Mouse (Mus musculus): ENCODE results near the gene Spcs3. TPM values are rescaled to one million over a fixed set of nuclear protein-coding genes. Genes with fewer than 3 reads are reported as not detected.

Gene Spcs3
- 84.3 and 85.8 TPM in 2 replicates for polyA plus RNA-seq (2014; fragmentation: Nextera tagmentation; extraction: Ambion mirVana)

- WGBS = under 1% methylated on average over 88 of the region's 89 CpGs
- Histone ChIP-seq H3K9me3 (ENCODE audit: control insufficient read depth, low read length) (no peaks in the 10 kb centered on the region), H3K4me2 (ENCODE audit: low read depth, low read length, severe bottlenecking) (peak within 1 kb of the TSS; percentile 49), H3K9ac (ENCODE audit: low read length) (peak within 1 kb of the TSS; percentile 86), H3K4me3 (ENCODE audit: low read depth, low read length) (peak within 1 kb of the TSS; percentile 73), H3K27me3 (ENCODE audit: control insufficient read depth, insufficient read depth, low read length) (no peaks in the 10 kb centered on the region), H3K27ac (ENCODE audit: low read depth, low read length) (peak within 1 kb of the TSS; percentile 52; the same call in 1 of the 2 replicates), H3K4me1 (replicated peaks; ENCODE audit: control insufficient read depth, insufficient read depth, low read length) (peaks cover 3% of the 10 kb centered on the region; the same call in 1 of the 2 replicates), H3K36me3 (ENCODE audit: control insufficient read depth, insufficient read depth, low read length) (no peaks in the 10 kb centered on the region)
- DNase-seq (ENCODE audit: low spot score) = peak; percentile 97
- ATAC-seq (replicated peaks; ENCODE audit: low FRiP score) = peak; percentile 94
Observed at GRCm38 (mm10) chr8:54529382-54530296, at the start of gene Spcs3, which contains the start of gene Asb5. TSS of gene Spcs3 (minus strand) at chr8:54529998. TSS of gene Asb5 (plus strand) at chr8:54529580.

- ATAC-seq (replicated peaks; ENCODE audit: low FRiP score) (no peak), DNase-seq (ENCODE audit: low spot score) (no peak)
- Histone ChIP-seq H3K27me3 (ENCODE audit: control insufficient read depth, insufficient read depth, low read length) (no peaks in the 10 kb centered on the region), H3K4me1 (replicated peaks; ENCODE audit: control insufficient read depth, insufficient read depth, low read length) (no peaks in the 10 kb centered on the region), H3K9ac (ENCODE audit: low read length) (no peak overlapping the region), H3K4me2 (ENCODE audit: low read depth, low read length, severe bottlenecking) (no peak overlapping the region), H3K36me3 (ENCODE audit: control insufficient read depth, insufficient read depth, low read length) (no peaks in the 10 kb centered on the region), H3K9me3 (ENCODE audit: control insufficient read depth, low read length) (no peaks in the 10 kb centered on the region), H3K27ac (ENCODE audit: low read depth, low read length) (no peak overlapping the region), H3K4me3 (ENCODE audit: low read depth, low read length) (no peak overlapping the region)
- 75% methylated on average over 15 of the region's 15 CpGs for WGBS
Observed at GRCm38 (mm10) chr8:54570618-54571609, 41.1 kb upstream of the Spcs3 start.

DNA sequence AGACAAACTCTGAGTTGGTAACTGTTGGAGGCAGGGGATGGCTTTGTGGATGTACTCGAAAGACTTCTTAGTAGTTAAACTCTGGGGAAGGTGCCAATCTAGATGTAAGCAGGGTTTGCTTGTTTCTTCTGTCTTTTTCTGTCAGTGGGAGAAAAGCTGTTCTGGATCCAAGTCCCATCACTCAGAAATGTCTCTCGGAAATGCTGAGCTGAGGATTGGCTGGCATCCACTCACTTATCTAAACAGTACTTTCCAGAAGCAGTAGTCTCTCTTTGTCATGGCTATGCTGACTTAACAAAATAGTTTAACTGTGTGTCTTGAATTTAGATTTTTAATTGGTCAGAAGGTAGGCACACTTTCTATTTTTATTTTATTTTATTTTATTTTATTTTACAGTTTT, 37.4 kb upstream of the Spcs3 start:
- ATAC-seq (replicated peaks; ENCODE audit: low FRiP score) (no peak), DNase-seq (ENCODE audit: low spot score) (no peak)
- Histone ChIP-seq H3K9me3 (ENCODE audit: control insufficient read depth, low read length) (no peaks in the 10 kb centered on the region), H3K9ac (ENCODE audit: low read length) (no peak overlapping the region), H3K4me1 (replicated peaks; ENCODE audit: control insufficient read depth, insufficient read depth, low read length) (no peaks in the 10 kb centered on the region), H3K4me3 (ENCODE audit: low read depth, low read length) (no peak overlapping the region), H3K27me3 (ENCODE audit: control insufficient read depth, insufficient read depth, low read length) (no peaks in the 10 kb centered on the region), H3K27ac (ENCODE audit: low read depth, low read length) (no peak overlapping the region), H3K36me3 (ENCODE audit: control insufficient read depth, insufficient read depth, low read length) (no peaks in the 10 kb centered on the region), H3K4me2 (ENCODE audit: low read depth, low read length, severe bottlenecking) (no peak overlapping the region)
- WGBS = 86% methylated on average over 2 of the region's 2 CpGs

DNA sequence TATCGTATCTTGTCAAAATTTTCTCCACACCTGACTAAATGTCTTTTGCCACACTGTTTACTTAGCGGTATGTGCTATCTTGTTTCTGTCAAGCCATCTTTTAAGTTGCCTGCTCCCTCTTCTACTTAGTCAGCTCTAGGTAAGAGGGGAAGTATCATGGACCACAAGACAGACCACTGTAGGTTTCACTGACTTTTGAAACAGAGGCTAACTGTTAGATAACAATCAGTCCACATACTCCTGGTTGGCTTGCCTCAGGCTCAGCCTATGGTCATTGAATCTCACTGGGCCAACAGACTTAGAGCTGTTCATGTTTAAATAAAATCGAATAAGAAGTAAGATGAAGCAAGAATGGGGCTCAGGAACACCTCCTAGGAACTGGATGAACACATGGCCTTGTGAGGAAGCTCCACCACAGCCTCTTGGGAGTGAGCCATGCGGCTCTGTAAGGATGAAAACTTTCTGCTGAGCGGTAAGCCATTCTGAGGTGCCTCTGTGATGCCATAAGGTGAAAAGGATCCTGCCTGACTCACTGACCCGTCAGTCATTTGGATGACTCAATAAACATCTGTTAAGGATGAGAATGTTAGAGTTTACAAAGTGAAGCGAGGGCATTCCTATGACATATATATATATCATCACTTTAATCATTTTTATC, 35.9 kb upstream of the Spcs3 start:
- no peaks in the 10 kb centered on the region for H3K9me3 ChIP-seq (ENCODE audit: control insufficient read depth, low read length)

DNA sequence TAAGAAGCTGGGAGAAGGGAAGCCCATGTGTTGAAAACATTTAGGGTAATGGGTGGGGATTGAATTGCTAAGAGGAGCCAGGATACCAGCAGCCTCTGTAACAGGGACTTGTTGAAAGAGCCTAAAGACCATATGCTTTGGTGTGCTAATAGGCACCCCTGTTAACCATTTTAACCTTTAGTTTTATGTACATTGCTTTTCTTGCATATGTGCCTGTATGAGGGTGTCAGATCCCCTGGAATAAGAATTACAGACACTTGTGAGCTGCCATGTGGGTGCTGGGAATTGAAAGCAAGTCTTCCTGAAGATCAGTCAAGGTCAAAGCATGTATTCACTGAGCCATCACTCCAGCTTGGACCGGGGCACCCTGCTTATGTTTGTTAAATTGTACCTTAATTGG, 35.4 kb upstream of the Spcs3 start:
- Histone ChIP-seq H3K4me2 (ENCODE audit: low read depth, low read length, severe bottlenecking) (no peak overlapping the region), H3K27me3 (ENCODE audit: control insufficient read depth, insufficient read depth, low read length) (no peaks in the 10 kb centered on the region), H3K9me3 (ENCODE audit: control insufficient read depth, low read length) (no peaks in the 10 kb centered on the region), H3K27ac (ENCODE audit: low read depth, low read length) (no peak overlapping the region), H3K9ac (ENCODE audit: low read length) (no peak overlapping the region), H3K4me3 (ENCODE audit: low read depth, low read length) (no peak overlapping the region), H3K4me1 (replicated peaks; ENCODE audit: control insufficient read depth, insufficient read depth, low read length) (no peaks in the 10 kb centered on the region), H3K36me3 (ENCODE audit: control insufficient read depth, insufficient read depth, low read length) (no peaks in the 10 kb centered on the region)
- no peak for ATAC-seq (replicated peaks; ENCODE audit: low FRiP score)
- no peak for DNase-seq (ENCODE audit: low spot score)
- 100% methylated on average over 1 of the region's 1 CpGs for whole genome bisulfite sequencing

More for the DNA sequence above, 35.9 kb upstream of the Spcs3 start:
- no peak overlapping the region for H3K4me2 ChIP-seq (ENCODE audit: low read depth, low read length, severe bottlenecking)
- no peaks in the 10 kb centered on the region for H3K27me3 ChIP-seq (ENCODE audit: control insufficient read depth, insufficient read depth, low read length)
- no peaks in the 10 kb centered on the region for H3K4me1 ChIP-seq (replicated peaks; ENCODE audit: control insufficient read depth, insufficient read depth, low read length)
- H3K27ac ChIP-seq (ENCODE audit: low read depth, low read length) = no peak overlapping the region
- WGBS = 90% methylated on average over 7 of the region's 7 CpGs
- H3K9ac ChIP-seq (ENCODE audit: low read length) = no peak overlapping the region
- DNase-seq (ENCODE audit: low spot score) (no peak), ATAC-seq (replicated peaks; ENCODE audit: low FRiP score) (no peak)
- no peaks in the 10 kb centered on the region for H3K36me3 ChIP-seq (ENCODE audit: control insufficient read depth, insufficient read depth, low read length)
- H3K4me3 ChIP-seq (ENCODE audit: low read depth, low read length) = no peak overlapping the region

GRCm38 (mm10) chr8:54562137-54562536, 32.3 kb upstream of the Spcs3 start:
- DNase-seq (ENCODE audit: low spot score) (no peak), ATAC-seq (replicated peaks; ENCODE audit: low FRiP score) (no peak)
- Histone ChIP-seq H3K36me3 (ENCODE audit: control insufficient read depth, insufficient read depth, low read length) (no peaks in the 10 kb centered on the region), H3K27ac (ENCODE audit: low read depth, low read length) (no peak overlapping the region), H3K27me3 (ENCODE audit: control insufficient read depth, insufficient read depth, low read length) (no peaks in the 10 kb centered on the region), H3K9ac (ENCODE audit: low read length) (no peak overlapping the region), H3K4me2 (ENCODE audit: low read depth, low read length, severe bottlenecking) (no peak overlapping the region), H3K4me3 (ENCODE audit: low read depth, low read length) (no peak overlapping the region), H3K9me3 (ENCODE audit: control insufficient read depth, low read length) (no peaks in the 10 kb centered on the region), H3K4me1 (replicated peaks; ENCODE audit: control insufficient read depth, insufficient read depth, low read length) (no peaks in the 10 kb centered on the region)
- WGBS = 88% methylated on average over 4 of the region's 4 CpGs

GRCm38 (mm10) chr8:54554921-54555320, 25.1 kb upstream of the Spcs3 start:
- H3K4me1 ChIP-seq (replicated peaks; ENCODE audit: control insufficient read depth, insufficient read depth, low read length) = no peaks in the 10 kb centered on the region
- no peaks in the 10 kb centered on the region for H3K36me3 ChIP-seq (ENCODE audit: control insufficient read depth, insufficient read depth, low read length)
- H3K9me3 ChIP-seq (ENCODE audit: control insufficient read depth, low read length) = no peaks in the 10 kb centered on the region
- H3K27ac ChIP-seq (ENCODE audit: low read depth, low read length) = no peak overlapping the region
- ATAC-seq (replicated peaks; ENCODE audit: low FRiP score) = no peak
- no peak overlapping the region for H3K9ac ChIP-seq (ENCODE audit: low read length)
- no peak overlapping the region for H3K4me2 ChIP-seq (ENCODE audit: low read depth, low read length, severe bottlenecking)
- no peaks in the 10 kb centered on the region for H3K27me3 ChIP-seq (ENCODE audit: control insufficient read depth, insufficient read depth, low read length)
- 82% methylated on average over 2 of the region's 2 CpGs for WGBS
- no peak overlapping the region for H3K4me3 ChIP-seq (ENCODE audit: low read depth, low read length)
- DNase-seq (ENCODE audit: low spot score) = no peak

- no peak overlapping the region for H3K9ac ChIP-seq (ENCODE audit: low read length)
- H3K9me3 ChIP-seq (ENCODE audit: control insufficient read depth, low read length) = no peaks in the 10 kb centered on the region
- 92% methylated on average over 12 of the region's 12 CpGs for WGBS
- no peak for ATAC-seq (replicated peaks; ENCODE audit: low FRiP score)
- no peak for DNase-seq (ENCODE audit: low spot score)
- H3K36me3 ChIP-seq (ENCODE audit: control insufficient read depth, insufficient read depth, low read length) = no peaks in the 10 kb centered on the region
- H3K4me1 ChIP-seq (replicated peaks; ENCODE audit: control insufficient read depth, insufficient read depth, low read length) = no peaks in the 10 kb centered on the region
- H3K4me3 ChIP-seq (ENCODE audit: low read depth, low read length) = no peak overlapping the region
- no peak overlapping the region for H3K4me2 ChIP-seq (ENCODE audit: low read depth, low read length, severe bottlenecking)
- H3K27ac ChIP-seq (ENCODE audit: low read depth, low read length) = no peak overlapping the region
- no peaks in the 10 kb centered on the region for H3K27me3 ChIP-seq (ENCODE audit: control insufficient read depth, insufficient read depth, low read length)
Observed at GRCm38 (mm10) chr8:54550026-54550574, 20.3 kb upstream of the Spcs3 start.
